Mouse (Mus musculus): ENCODE measurements around the gene Tmem268.
A peak's percentile ranks its signal among the peaks of the same experiment; 100 is the strongest.

DNA sequence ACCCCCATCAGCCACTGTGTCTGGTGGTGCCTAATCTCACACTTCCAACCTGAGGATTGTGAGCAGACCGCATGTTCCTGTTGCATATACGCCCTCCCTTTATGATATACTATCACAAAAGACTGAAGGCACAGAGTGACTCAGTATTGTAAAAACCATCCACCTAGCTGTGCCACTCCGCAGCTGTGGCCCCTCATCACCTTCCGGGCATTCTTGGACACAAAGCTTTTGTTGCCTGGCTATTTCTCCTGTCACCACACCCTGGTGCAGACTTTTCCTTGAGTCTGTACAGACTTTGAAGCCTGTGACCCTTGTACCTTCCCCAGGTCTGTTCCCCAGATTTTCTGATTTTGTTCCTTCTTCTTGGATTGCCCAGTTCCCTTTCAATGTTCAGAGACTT is 37.4 kb downstream of the Tmem268 start:
- no peak for TF ChIP-seq E2F4 (IDR thresholded peaks at IDR 0.05; ENCODE audit: insufficient read depth)
- TF ChIP-seq MYOG (IDR thresholded peaks at IDR 0.05; ENCODE audit: control insufficient read depth in 1 of 3, insufficient read depth in 1 of 3, insufficient read length in 2 of 3, low read depth in 2 of 3) = peak in 1 of 3 experiments; percentile 58
- no peak for TF ChIP-seq TCF12 (IDR thresholded peaks at IDR 0.05; ENCODE audit: insufficient read depth, poor library complexity, severe bottlenecking)
- TF ChIP-seq POLR2A (IDR thresholded peaks at IDR 0.05; ENCODE audit: insufficient read length, low read depth) = no peak
- no peak for TF ChIP-seq CEBPB (IDR thresholded peaks at IDR 0.05; ENCODE audit: insufficient read depth, poor library complexity, severe bottlenecking)
- TF ChIP-seq MAX (IDR thresholded peaks at IDR 0.05; ENCODE audit: low read depth) = no peak
- no peak for TF ChIP-seq USF1 (IDR thresholded peaks at IDR 0.05; ENCODE audit: low read depth)
- no peak for TF ChIP-seq POLR2AphosphoS2 (IDR thresholded peaks at IDR 0.05; ENCODE audit: insufficient read length, low read depth)
- peak in 2 of 3 experiments; percentile 76 to 87 for TF ChIP-seq MYOD1 (IDR thresholded peaks at IDR 0.05; ENCODE audit: control insufficient read depth in 1 of 3, insufficient read length in 2 of 3, low read depth in 2 of 3)
- no peak for TF ChIP-seq REST (IDR thresholded peaks at IDR 0.05; ENCODE audit: insufficient read depth, insufficient read length)
- TF ChIP-seq SRF (IDR thresholded peaks at IDR 0.05; ENCODE audit: control insufficient read depth, insufficient read length, low read depth) = no peak
